Mouse (Mus musculus): ENCODE measurements around the gene Pcgf5. TPM values are rescaled to one million over a fixed set of nuclear protein-coding genes. Genes with fewer than 3 reads are reported as not detected.

Gene Pcgf5
- polyA plus RNA-seq (2015; fragmentation: Nextera tagmentation; extraction: Ambion mirVana): 9.5 and 9.6 TPM in 2 replicates

GRCm38 (mm10) chr19:36348161-36348800 is at the start of gene Pcgf5:
Gene Pcgf5 (plus strand): TSS chr19:36348309.
- WGBS: under 1% methylated on average over 89 of the region's 92 CpGs
- Histone ChIP-seq H3K36me3 (no peaks in the 10 kb centered on the region), H3K27ac (replicated peaks) (0 out of 2 replicates have a peak within 1 kb of the TSS, but pooled peaks have one; percentile 43), H3K9me3 (no peaks in the 10 kb centered on the region), H3K27me3 (peaks cover 30% of the 10 kb centered on the region; the same call in 1 of the 2 replicates), H3K4me3 (peak within 1 kb of the TSS; percentile 86), H3K4me1 (replicated peaks) (peaks cover 13% of the 10 kb centered on the region; the same call in 1 of the 2 replicates), H3K4me2 (peak within 1 kb of the TSS; percentile 83), H3K9ac (peak within 1 kb of the TSS; percentile 52)
- peak; percentile 82 for ATAC-seq (ENCODE audit: low FRiP score, low read depth)

DNA sequence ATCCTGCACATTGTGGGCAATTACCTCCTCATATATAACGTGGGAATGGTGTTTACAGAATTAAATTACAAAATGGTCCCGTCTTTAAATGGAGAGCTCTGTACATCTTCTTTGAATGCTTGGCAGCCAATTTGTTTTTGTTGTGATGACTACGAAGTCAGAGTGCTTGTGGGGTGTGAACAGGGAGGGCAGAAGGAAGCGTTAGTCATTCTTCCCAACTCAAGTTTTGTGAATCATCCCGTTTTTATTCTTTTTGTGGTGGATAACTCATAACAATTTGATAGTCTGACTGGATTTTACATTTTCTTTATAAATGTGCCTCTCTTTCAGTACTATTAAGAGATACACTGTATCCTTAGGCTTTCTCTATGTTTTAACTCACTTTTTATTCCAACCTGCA is 42.6 kb upstream of the Pcgf5 start:
- Histone ChIP-seq H3K4me3 (no peak overlapping the region), H3K4me1 (replicated peaks) (no peaks in the 10 kb centered on the region), H3K27ac (replicated peaks) (no peak overlapping the region), H3K9me3 (peaks cover 2% of the 10 kb centered on the region; the same call in 1 of the 2 replicates), H3K36me3 (no peaks in the 10 kb centered on the region), H3K27me3 (no peaks in the 10 kb centered on the region), H3K9ac (no peak overlapping the region), H3K4me2 (no peak overlapping the region)
- WGBS: 82% methylated on average over 5 of the region's 5 CpGs
- ATAC-seq (ENCODE audit: low FRiP score, low read depth): no peak

- no peak overlapping the region for H3K4me2 ChIP-seq
- no peaks in the 10 kb centered on the region for H3K36me3 ChIP-seq
- no peak for ATAC-seq (ENCODE audit: low FRiP score, low read depth)
- H3K27ac ChIP-seq (replicated peaks): no peak overlapping the region
- WGBS: 87% methylated on average over 5 of the region's 5 CpGs
- no peak overlapping the region for H3K4me3 ChIP-seq
- no peaks in the 10 kb centered on the region for H3K4me1 ChIP-seq (replicated peaks)
- no peaks in the 10 kb centered on the region for H3K27me3 ChIP-seq
- H3K9ac ChIP-seq: no peak overlapping the region
- H3K9me3 ChIP-seq: no peaks in the 10 kb centered on the region
Measured at GRCm38 (mm10) chr19:36314010-36314409, 34.1 kb upstream of the Pcgf5 start.

- no peaks in the 10 kb centered on the region for H3K36me3 ChIP-seq
- no peak overlapping the region for H3K27ac ChIP-seq (replicated peaks)
- WGBS: 85% methylated on average over 4 of the region's 4 CpGs
- H3K9me3 ChIP-seq: no peaks in the 10 kb centered on the region
- ATAC-seq (ENCODE audit: low FRiP score, low read depth): no peak
- no peaks in the 10 kb centered on the region for H3K27me3 ChIP-seq
- H3K9ac ChIP-seq: no peak overlapping the region
- no peak overlapping the region for H3K4me2 ChIP-seq
- H3K4me1 ChIP-seq (replicated peaks): no peaks in the 10 kb centered on the region
- H3K4me3 ChIP-seq: no peak overlapping the region
Measured at GRCm38 (mm10) chr19:36319735-36320134, 28.4 kb upstream of the Pcgf5 start.

DNA sequence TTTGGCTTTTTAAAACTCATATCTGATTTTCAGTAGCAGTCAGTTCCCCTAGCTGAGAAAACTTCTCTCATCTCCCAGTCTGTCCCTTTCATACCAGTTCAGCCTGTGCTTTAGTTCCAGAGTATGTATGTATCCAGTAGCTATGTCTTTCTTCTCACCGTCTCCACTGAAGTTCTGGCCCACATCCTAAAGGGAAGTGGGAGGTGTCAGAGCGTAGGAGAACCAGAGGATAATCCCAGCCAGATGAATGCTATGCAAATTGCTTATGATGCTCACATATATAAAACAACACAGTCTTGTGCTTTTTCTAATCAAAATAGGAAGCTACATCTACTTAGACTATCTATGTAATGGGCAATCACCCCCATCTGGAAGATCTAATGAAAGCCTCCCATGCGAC is 27.0 kb upstream of the Pcgf5 start:
- Histone ChIP-seq H3K4me1 (replicated peaks) (no peaks in the 10 kb centered on the region), H3K36me3 (no peaks in the 10 kb centered on the region), H3K9ac (no peak overlapping the region), H3K9me3 (no peaks in the 10 kb centered on the region), H3K27me3 (no peaks in the 10 kb centered on the region), H3K4me2 (no peak overlapping the region), H3K27ac (replicated peaks) (no peak overlapping the region), H3K4me3 (no peak overlapping the region)
- ATAC-seq (ENCODE audit: low FRiP score, low read depth): no peak
- 97% methylated on average over 3 of the region's 3 CpGs for WGBS

DNA sequence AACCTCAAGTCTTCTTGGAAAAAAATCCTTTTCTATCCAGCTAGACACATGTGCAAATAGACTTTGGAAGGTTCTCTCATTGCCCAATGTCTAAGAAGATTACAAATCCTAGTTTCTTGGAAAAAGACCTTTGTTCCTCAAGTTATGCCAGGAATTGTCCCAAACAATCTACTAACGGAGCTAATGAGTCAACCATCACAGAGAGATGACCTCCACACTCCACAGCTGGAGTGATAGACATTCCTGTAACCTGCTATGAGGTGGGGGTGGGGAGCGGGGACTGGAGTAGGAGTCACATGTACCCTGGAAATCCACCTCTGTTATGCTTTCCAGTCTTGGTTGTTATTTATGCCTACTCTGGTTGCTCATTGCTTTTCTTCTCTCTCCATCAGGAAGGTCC is 24.8 kb upstream of the Pcgf5 start:
- Histone ChIP-seq H3K9me3 (no peaks in the 10 kb centered on the region), H3K4me3 (no peak overlapping the region), H3K9ac (no peak overlapping the region), H3K4me1 (replicated peaks) (no peaks in the 10 kb centered on the region), H3K27ac (replicated peaks) (no peak overlapping the region), H3K4me2 (no peak overlapping the region), H3K27me3 (no peaks in the 10 kb centered on the region), H3K36me3 (no peaks in the 10 kb centered on the region)
- no peak for ATAC-seq (ENCODE audit: low FRiP score, low read depth)
- 74% methylated on average over 2 of the region's 2 CpGs for WGBS

GRCm38 (mm10) chr19:36328678-36329077 is 19.4 kb upstream of the Pcgf5 start:
- no peak for ATAC-seq (ENCODE audit: low FRiP score, low read depth)
- Histone ChIP-seq H3K4me2 (no peak overlapping the region), H3K4me1 (replicated peaks) (no peaks in the 10 kb centered on the region), H3K4me3 (no peak overlapping the region), H3K27me3 (no peaks in the 10 kb centered on the region), H3K9me3 (no peaks in the 10 kb centered on the region), H3K9ac (no peak overlapping the region), H3K36me3 (no peaks in the 10 kb centered on the region), H3K27ac (replicated peaks) (no peak overlapping the region)
- WGBS: 92% methylated on average over 5 of the region's 5 CpGs

GRCm38 (mm10) chr19:36347376-36347775 is 733 bp upstream of the Pcgf5 start:
- no peak for ATAC-seq (ENCODE audit: low FRiP score, low read depth)
- no peaks in the 10 kb centered on the region for H3K9me3 ChIP-seq
- no peak overlapping the region for H3K27ac ChIP-seq (replicated peaks)
- H3K36me3 ChIP-seq: no peaks in the 10 kb centered on the region
- peak overlapping the region; percentile 83 for H3K4me2 ChIP-seq
- H3K27me3 ChIP-seq: peaks cover 30% of the 10 kb centered on the region; the same call in 1 of the 2 replicates
- 20% methylated on average over 6 of the region's 6 CpGs for WGBS
- H3K4me1 ChIP-seq (replicated peaks): peaks cover 13% of the 10 kb centered on the region; the same call in 1 of the 2 replicates
- H3K4me3 ChIP-seq: peak overlapping the region; percentile 86
- no peak overlapping the region for H3K9ac ChIP-seq

DNA sequence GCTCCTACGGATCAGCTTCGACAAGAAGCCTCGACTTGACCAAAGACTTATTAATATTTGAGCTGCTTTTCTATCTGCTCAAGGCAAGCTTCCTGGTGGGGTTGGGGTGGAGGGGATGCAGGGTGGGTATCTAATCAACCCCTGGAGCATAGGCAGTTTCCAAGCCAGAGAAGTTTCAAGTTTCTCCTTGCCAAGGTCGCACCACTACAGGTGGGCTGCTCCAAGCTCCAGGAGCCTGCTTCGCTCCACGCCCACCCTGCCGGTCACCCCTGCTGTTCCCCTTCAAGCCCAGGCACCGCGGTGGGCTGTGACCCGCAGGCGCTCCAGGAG is 313 bp upstream of the Pcgf5 start:
- Histone ChIP-seq H3K27ac (replicated peaks) (no peak overlapping the region), H3K9ac (peak overlapping the region; percentile 52), H3K4me3 (peak overlapping the region; percentile 86), H3K36me3 (no peaks in the 10 kb centered on the region), H3K27me3 (peaks cover 30% of the 10 kb centered on the region; the same call in 1 of the 2 replicates), H3K4me1 (replicated peaks) (peaks cover 13% of the 10 kb centered on the region; the same call in 1 of the 2 replicates), H3K4me2 (peak overlapping the region; percentile 83), H3K9me3 (no peaks in the 10 kb centered on the region)
- ATAC-seq (ENCODE audit: low FRiP score, low read depth): no peak
- WGBS: under 1% methylated on average over 11 of the region's 11 CpGs

GRCm38 (mm10) chr19:36348801-36349486 is 835 bp downstream of the Pcgf5 start:
- Histone ChIP-seq H3K27ac (replicated peaks) (0 out of 2 replicates have a peak overlapping the region, but pooled peaks have one; percentile 43), H3K9me3 (no peaks in the 10 kb centered on the region), H3K9ac (peak overlapping the region; percentile 52), H3K27me3 (peaks cover 30% of the 10 kb centered on the region; the same call in 1 of the 2 replicates), H3K4me2 (peak overlapping the region; percentile 83), H3K4me1 (replicated peaks) (peaks cover 13% of the 10 kb centered on the region; the same call in 1 of the 2 replicates), H3K36me3 (no peaks in the 10 kb centered on the region), H3K4me3 (peak overlapping the region; percentile 86)
- under 1% methylated on average over 84 of the region's 85 CpGs for WGBS
- ATAC-seq (ENCODE audit: low FRiP score, low read depth): peak; percentile 80

DNA sequence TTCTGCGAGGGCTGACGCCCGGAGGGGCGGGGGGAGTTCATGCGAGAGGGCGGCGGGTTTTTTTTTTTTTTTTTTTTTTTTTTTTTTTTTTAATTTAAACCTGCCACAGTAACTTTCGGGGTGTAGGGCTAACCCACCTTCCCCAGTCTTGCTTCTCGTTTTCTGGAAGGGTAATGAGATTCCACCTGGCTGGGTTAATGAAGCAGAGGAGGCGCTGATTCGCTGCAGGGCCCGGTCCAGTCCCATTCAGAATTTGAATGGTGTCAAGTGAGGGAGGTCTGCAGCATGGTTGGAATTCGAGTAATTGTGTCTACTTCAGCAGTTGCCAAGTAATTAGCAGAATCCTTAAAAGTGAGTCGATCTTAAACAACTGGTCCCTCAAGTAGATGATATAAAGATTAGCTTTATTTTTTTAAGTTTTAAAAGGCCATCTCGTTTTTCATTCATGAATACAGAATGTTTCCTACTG is 1.4 kb downstream of the Pcgf5 start:
- no peak overlapping the region for H3K27ac ChIP-seq (replicated peaks)
- peak overlapping the region; percentile 86 for H3K4me3 ChIP-seq
- peak; percentile 11; the same call in 1 of the 2 replicates for ATAC-seq (ENCODE audit: low FRiP score, low read depth)
- H3K9me3 ChIP-seq: no peaks in the 10 kb centered on the region
- 4% methylated on average over 15 of the region's 15 CpGs for WGBS
- peak overlapping the region; percentile 52 for H3K9ac ChIP-seq
- peak overlapping the region; percentile 83 for H3K4me2 ChIP-seq
- H3K36me3 ChIP-seq: no peaks in the 10 kb centered on the region
- peaks cover 30% of the 10 kb centered on the region; the same call in 1 of the 2 replicates for H3K27me3 ChIP-seq
- peaks cover 13% of the 10 kb centered on the region; the same call in 1 of the 2 replicates for H3K4me1 ChIP-seq (replicated peaks)

- peak overlapping the region; percentile 83 for H3K4me2 ChIP-seq
Measured at GRCm38 (mm10) chr19:36350181-36350580, 2.1 kb downstream of the Pcgf5 start.

More at GRCm38 (mm10) chr19:36350181-36350580, 2.1 kb downstream of the Pcgf5 start:
- Histone ChIP-seq H3K27me3 (peaks cover 30% of the 10 kb centered on the region; the same call in 1 of the 2 replicates), H3K4me3 (no peak overlapping the region), H3K27ac (replicated peaks) (no peak overlapping the region), H3K9me3 (no peaks in the 10 kb centered on the region), H3K4me1 (replicated peaks) (peaks cover 13% of the 10 kb centered on the region; the same call in 1 of the 2 replicates), H3K9ac (no peak overlapping the region), H3K36me3 (no peaks in the 10 kb centered on the region)
- WGBS: 69% methylated on average over 11 of the region's 11 CpGs
- no peak for ATAC-seq (ENCODE audit: low FRiP score, low read depth)

Measured in hindbrain, embryonic 15.5 days (tissue).